Mouse (Mus musculus): ENCODE measurements around the gene Erf. TPM values are rescaled to one million over a fixed set of nuclear protein-coding genes. Genes with fewer than 3 reads are reported as not detected.

Gene Erf
- total RNA-seq, 2 experiments from 2014 or later = 5.7 to 7.3 TPM

- peak; percentile 90 for DNase-seq (ENCODE audit: low spot score)
Measured at GRCm38 (mm10) chr7:25238829-25239623, 11.5 kb downstream of the Erf start.

DNA sequence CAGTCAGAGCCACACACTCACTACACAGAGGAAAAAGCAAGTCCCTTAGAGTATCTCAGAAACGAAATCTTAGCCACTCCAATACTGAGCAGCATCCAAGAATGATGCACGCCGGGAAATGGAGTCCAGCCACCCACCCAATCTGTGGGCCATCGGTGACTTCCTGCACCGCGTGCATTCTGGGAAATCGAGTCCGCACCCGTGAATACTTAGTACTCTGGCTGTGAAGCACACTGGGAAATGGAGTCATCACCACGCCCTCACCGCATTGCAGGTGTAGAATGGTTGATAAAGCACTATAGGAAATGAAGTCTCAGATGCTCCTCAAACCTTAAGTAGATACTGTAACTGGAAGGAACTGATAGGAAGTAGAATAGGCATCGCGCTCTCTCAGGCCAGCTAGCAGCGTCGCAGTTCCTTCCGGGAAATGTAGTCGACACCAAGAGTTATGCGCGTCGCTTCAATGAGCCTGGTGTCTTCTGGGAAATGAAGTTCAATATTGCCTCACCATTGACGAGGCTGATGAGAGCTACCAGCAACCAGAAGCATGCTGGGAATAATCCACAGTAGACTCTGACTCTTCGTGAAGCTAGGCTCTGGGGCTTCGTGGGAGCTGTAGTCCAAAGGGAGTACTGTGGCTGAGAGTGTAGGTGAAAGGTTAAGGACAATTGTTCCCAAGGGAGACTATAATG lies 12.4 kb downstream of the Erf start:
- peak; percentile 93 for DNase-seq (ENCODE audit: low spot score)

DNA sequence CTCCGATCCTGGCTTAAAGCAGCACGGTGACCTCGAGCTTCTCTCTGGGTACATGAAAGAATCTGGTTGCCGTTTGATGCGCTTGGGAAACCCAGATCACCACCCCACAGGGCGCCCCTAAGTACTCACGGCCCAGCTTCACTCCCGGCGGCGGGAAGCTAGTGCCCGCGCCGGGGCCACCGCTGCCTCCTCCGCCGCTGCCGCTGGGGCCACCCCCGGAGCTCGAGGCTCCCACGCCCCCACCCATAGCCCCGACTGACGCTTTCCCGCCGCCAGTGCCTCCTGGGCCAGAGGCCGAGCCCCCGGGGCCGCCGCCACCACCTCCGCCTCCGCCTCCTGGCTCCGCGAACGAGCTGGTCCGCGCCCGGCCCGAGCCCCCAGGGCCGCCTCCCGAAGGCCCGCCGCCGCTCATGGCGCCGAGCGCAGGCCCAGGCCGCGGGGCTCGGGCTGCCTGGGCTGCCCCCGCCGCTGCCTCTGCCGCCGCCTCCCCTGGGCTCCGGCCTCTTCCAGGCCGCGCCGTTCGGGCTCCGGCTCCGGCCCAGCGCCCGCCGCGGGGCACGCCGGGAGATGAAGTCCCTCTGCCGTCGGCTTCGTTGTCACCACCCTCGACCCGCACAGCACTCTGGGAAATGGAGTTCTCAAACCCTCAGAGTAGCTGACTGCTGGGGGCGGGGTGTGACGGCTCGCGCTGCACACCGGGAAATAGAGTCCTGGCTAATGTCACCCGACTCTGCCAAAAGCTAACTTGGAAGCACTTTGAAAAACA lies 13.1 kb downstream of the Erf start, which contains the start of gene Gsk3a:
Gene Gsk3a (minus strand): TSS at position 603 of the 766 bp plus-strand sequence.
- DNase-seq (ENCODE audit: low spot score) = peak; percentile 99

- no peak for DNase-seq (ENCODE audit: low spot score)
Measured at GRCm38 (mm10) chr7:25235526-25235925, 15.0 kb downstream of the Erf start.

DNA sequence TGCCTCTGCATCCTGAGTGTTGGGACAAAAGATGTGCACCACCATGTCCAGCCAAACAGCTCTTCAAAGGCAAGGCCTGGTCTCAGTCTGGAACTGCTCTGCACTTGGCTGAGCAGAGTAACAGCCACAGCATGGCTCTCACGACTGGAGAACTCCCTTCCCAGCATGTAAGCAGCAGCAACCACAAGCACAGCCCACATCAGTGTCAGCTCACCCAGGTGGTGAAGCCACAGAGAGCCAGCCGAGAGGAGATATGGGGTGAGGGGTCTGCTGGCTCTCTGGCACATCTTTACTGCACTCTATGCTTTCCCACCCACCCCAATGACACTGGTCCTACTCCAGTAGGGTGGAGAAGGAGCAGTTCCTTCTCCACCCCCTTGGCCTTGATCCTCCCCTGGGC lies 17.5 kb downstream of the Erf start:
- DNase-seq (ENCODE audit: low spot score) = no peak

DNA sequence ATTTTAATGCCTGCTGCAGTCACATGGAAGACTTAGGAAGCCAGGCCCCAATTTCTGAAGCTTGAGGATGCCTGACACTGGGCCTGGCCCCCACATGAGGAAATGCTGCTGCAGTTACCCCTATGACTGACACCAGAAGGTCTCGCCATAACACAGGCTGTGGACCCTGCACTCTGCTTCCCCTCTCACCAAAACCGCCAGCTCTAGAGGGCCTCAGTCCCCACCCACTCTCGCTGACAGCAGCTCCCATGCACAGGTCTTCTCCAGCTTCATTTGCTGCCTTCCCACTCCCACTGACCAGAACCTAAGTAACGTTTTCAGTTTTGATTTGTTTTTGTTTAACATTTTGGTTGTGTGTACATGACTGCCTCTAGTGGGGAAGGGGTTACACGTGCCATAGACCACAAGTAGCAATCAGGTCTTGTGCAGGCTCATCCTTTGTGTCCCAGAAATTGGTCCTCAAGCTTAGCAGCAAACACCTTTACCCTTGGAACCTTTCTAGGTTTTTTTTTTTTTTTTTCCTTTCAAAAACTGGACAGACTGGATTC lies 18.4 kb downstream of the Erf start:
- no peak for DNase-seq (ENCODE audit: low spot score)

- DNase-seq (ENCODE audit: low spot score) = no peak
Measured at GRCm38 (mm10) chr7:25230690-25231285, 19.8 kb downstream of the Erf start.

- no peak for DNase-seq (ENCODE audit: low spot score)
Measured at GRCm38 (mm10) chr7:25227523-25228300, 22.8 kb downstream of the Erf start.

- DNase-seq (ENCODE audit: low spot score) = no peak
Measured at GRCm38 (mm10) chr7:25222275-25222967, 28.1 kb downstream of the Erf start.

DNA sequence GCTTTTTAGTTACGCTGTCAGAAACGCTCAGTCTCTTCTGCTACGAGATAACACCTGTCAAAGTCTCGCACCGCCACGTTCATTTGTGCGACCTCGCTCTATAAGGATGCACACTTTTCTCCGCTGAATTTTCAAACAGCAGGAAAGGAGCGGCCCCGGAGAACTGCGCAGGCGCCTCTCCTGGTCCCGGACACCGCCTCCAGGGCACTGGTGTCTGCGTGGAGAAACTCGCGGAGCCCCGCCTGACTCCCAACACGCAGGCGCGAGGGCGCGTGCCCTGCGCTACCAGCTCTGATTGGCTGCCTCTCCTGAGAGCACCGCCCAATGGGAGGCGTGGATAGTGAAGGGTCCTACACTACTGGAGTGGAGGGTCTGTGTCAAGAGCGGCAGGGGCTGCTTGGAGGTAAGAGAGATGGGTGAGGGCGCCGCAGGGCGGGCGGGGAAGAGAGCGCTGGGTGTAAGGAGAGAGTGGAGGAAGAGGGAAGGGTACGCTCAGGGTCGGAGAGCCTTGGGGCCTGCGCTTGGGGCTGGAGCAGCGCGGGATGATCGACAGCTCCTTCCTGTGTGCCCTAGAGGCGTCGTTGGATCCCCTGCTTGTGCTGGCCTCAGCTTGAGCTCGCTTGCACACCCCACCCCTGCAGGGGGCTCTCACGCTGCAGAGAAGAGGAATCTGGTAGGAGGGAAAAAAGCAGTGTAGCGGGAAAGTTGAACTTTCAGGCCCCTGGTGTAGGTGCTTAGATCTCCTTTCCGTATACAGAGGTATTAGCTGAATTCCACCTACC lies 29.3 kb downstream of the Erf start, which contains the start of gene Zfp526:
Gene Zfp526 (plus strand): TSS at position 324 of the 782 bp plus-strand sequence.
- peak; percentile 98 for DNase-seq (ENCODE audit: low spot score)

- peak; percentile 37 for DNase-seq (ENCODE audit: low spot score)
Measured at GRCm38 (mm10) chr7:25220457-25221101, 30.0 kb downstream of the Erf start, which contains the start of gene Dedd2. Gene Dedd2, minus strand, starts transcription at chr7:25220615.

GRCm38 (mm10) chr7:25219756-25220456 lies 30.7 kb downstream of the Erf start:
- DNase-seq (ENCODE audit: low spot score) = peak; percentile 98

GRCm38 (mm10) chr7:25219416-25219750 lies 31.2 kb downstream of the Erf start:
- DNase-seq (ENCODE audit: low spot score) = no peak

DNA sequence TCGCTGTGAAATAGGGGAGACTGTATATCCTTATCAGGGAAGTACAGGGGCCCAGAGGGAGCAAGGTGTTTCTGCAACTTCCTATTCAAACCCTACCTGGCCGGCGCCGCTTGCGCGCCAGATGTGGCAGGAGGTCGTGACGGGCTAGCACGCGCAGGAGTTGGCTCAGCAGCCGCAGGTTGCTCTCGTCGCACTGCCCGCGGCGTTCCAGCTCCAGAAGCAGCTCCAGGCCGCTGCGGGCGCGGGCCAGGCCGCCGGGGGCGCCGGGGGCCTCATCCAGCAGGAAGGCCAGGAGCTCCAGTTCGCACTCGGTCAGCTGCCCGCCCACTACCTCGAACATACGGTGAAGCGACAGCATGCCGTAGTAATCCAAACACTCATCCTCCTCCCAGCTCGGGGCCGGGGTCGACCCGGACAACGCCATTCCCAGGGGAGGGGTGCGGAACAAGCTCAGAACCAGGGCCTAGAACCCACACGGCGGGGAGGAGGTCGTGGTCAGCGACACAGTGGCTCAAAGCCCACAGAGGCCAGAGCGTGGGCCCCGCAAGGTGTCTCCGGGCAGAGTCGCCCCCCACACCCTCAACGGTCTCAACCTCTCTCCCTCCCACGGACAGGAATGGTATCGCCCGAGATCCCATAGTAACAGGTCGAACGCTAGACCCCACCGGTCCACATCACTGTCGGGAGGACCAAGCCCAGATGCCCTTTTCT lies 31.7 kb downstream of the Erf start:
- DNase-seq (ENCODE audit: low spot score) = peak; percentile 28

- DNase-seq (ENCODE audit: low spot score) = no peak
Measured at GRCm38 (mm10) chr7:25217653-25218395, 32.7 kb downstream of the Erf start.

GRCm38 (mm10) chr7:25214172-25214571 lies 36.4 kb downstream of the Erf start:
- DNase-seq (ENCODE audit: low spot score) = no peak

Data from gastrocnemius, adult 18-20 months (tissue).